Mouse (Mus musculus): ENCODE measurements around the gene Mical2. TPM values are rescaled to one million over a fixed set of nuclear protein-coding genes. Genes with fewer than 3 reads are reported as not detected.

Gene Mical2
- polyA plus RNA-seq, 1 experiment, result 20.7 TPM

- H3K4me3 ChIP-seq (ENCODE audit: low read depth, low read length), result no peak overlapping the region
- no peaks in the 10 kb centered on the region for H3K27me3 ChIP-seq (ENCODE audit: control insufficient read depth, insufficient read depth, low read length)
- H3K27ac ChIP-seq (ENCODE audit: insufficient read depth, low read depth, low read length), result no peak overlapping the region
- TF ChIP-seq CTCF (IDR thresholded peaks at IDR 0.05; ENCODE audit: extremely low read depth, insufficient read length, insufficient replicate concordance, low read depth, low read length), result no peak
- TF ChIP-seq POLR2A (IDR thresholded peaks at IDR 0.05; ENCODE audit: low read depth, low read length), result no peak
- peaks cover 7% of the 10 kb centered on the region; the same call in 1 of the 2 replicates for H3K36me3 ChIP-seq (ENCODE audit: control insufficient read depth, insufficient read depth, low read length)
- peaks cover 35% of the 10 kb centered on the region for H3K4me1 ChIP-seq (ENCODE audit: control insufficient read depth, insufficient read depth, insufficient read length, low read length)
- WGBS, result 85% methylated on average over 8 of the region's 8 CpGs
Observed at GRCm38 (mm10) chr7:112241211-112241944, 15.7 kb downstream of the Mical2 start.

- H3K36me3 ChIP-seq (ENCODE audit: control insufficient read depth, insufficient read depth, low read length), result peaks cover 2% of the 10 kb centered on the region; the same call in 1 of the 2 replicates
- 88% methylated on average over 3 of the region's 3 CpGs for WGBS
- no peak overlapping the region for H3K27ac ChIP-seq (ENCODE audit: insufficient read depth, low read depth, low read length)
- no peaks in the 10 kb centered on the region for H3K27me3 ChIP-seq (ENCODE audit: control insufficient read depth, insufficient read depth, low read length)
- peaks cover 40% of the 10 kb centered on the region for H3K4me1 ChIP-seq (ENCODE audit: control insufficient read depth, insufficient read depth, insufficient read length, low read length)
- no peak for TF ChIP-seq POLR2A (IDR thresholded peaks at IDR 0.05; ENCODE audit: low read depth, low read length)
- TF ChIP-seq CTCF (IDR thresholded peaks at IDR 0.05; ENCODE audit: extremely low read depth, insufficient read length, insufficient replicate concordance, low read depth, low read length), result no peak
- no peak overlapping the region for H3K4me3 ChIP-seq (ENCODE audit: low read depth, low read length)
Observed at GRCm38 (mm10) chr7:112241945-112242329, 16.3 kb downstream of the Mical2 start.

- H3K27me3 ChIP-seq (ENCODE audit: control insufficient read depth, insufficient read depth, low read length), result no peaks in the 10 kb centered on the region
- no peaks in the 10 kb centered on the region for H3K36me3 ChIP-seq (ENCODE audit: control insufficient read depth, insufficient read depth, low read length)
- 89% methylated on average over 6 of the region's 6 CpGs for WGBS
- no peak for TF ChIP-seq CTCF (IDR thresholded peaks at IDR 0.05; ENCODE audit: extremely low read depth, insufficient read length, insufficient replicate concordance, low read depth, low read length)
- no peak for TF ChIP-seq POLR2A (IDR thresholded peaks at IDR 0.05; ENCODE audit: low read depth, low read length)
- H3K4me1 ChIP-seq (ENCODE audit: control insufficient read depth, insufficient read depth, insufficient read length, low read length), result peaks cover 45% of the 10 kb centered on the region
- H3K4me3 ChIP-seq (ENCODE audit: low read depth, low read length), result no peak overlapping the region
- no peak overlapping the region for H3K27ac ChIP-seq (ENCODE audit: insufficient read depth, low read depth, low read length)
Observed at GRCm38 (mm10) chr7:112242587-112242986, 16.9 kb downstream of the Mical2 start.

DNA sequence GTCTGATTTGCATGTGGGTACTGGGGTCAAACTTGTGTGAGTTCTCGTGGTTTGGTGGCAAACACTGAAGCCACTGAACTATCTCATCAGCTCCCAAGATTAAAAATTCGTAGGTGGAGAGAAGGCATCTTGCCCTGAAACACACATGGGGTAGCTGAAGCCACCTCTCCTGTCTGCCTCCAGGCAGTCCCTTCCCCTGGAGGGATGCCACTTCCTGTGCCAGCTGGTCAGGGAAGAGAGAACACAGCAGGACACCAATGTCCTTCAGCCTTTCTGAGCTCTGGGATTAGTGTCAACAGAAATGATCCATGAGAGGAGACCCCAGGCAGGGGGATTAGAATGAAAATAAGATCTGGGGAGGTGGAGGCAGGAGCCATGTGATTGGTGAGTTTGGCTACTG, 18.4 kb downstream of the Mical2 start:
- Histone ChIP-seq H3K27ac (ENCODE audit: insufficient read depth, low read depth, low read length) (no peak overlapping the region), H3K27me3 (ENCODE audit: control insufficient read depth, insufficient read depth, low read length) (no peaks in the 10 kb centered on the region), H3K4me1 (ENCODE audit: control insufficient read depth, insufficient read depth, insufficient read length, low read length) (peaks cover 31% of the 10 kb centered on the region; the same call in 1 of the 2 replicates), H3K4me3 (ENCODE audit: low read depth, low read length) (no peak overlapping the region), H3K36me3 (ENCODE audit: control insufficient read depth, insufficient read depth, low read length) (0 out of 2 replicates have a peak, but pooled peaks cover 1% of the 10 kb centered on the region)
- 88% methylated on average over 2 of the region's 2 CpGs for WGBS
- no peak for TF ChIP-seq CTCF (IDR thresholded peaks at IDR 0.05; ENCODE audit: extremely low read depth, insufficient read length, insufficient replicate concordance, low read depth, low read length)
- TF ChIP-seq POLR2A (IDR thresholded peaks at IDR 0.05; ENCODE audit: low read depth, low read length), result no peak

DNA sequence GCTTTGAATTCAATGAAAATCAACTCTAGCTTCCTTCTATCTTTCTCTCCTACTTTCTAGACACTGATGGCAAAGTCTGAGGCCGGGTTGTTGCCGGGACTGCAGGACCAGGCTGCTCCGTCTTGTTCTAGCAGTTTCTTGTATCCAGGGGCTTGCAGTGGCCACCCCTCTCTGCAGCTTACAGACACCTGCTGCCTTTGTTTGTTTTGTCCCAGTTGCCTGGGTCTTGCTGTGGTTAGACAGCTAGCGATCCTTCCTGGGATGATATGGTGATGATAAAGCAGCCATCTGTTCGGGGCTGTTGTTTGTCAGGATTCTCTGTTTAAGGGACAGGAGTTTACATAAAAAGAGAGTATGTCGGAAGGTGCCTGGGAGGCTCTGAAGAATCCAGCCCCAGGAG, 19.0 kb downstream of the Mical2 start:
- H3K27ac ChIP-seq (ENCODE audit: insufficient read depth, low read depth, low read length), result no peak overlapping the region
- 59% methylated on average over 6 of the region's 6 CpGs for WGBS
- TF ChIP-seq CTCF (IDR thresholded peaks at IDR 0.05; ENCODE audit: extremely low read depth, insufficient read length, insufficient replicate concordance, low read depth, low read length) (no peak), POLR2A (IDR thresholded peaks at IDR 0.05; ENCODE audit: low read depth, low read length) (no peak)
- no peaks in the 10 kb centered on the region for H3K27me3 ChIP-seq (ENCODE audit: control insufficient read depth, insufficient read depth, low read length)
- peaks cover 28% of the 10 kb centered on the region; the same call in 1 of the 2 replicates for H3K4me1 ChIP-seq (ENCODE audit: control insufficient read depth, insufficient read depth, insufficient read length, low read length)
- H3K4me3 ChIP-seq (ENCODE audit: low read depth, low read length), result no peak overlapping the region
- H3K36me3 ChIP-seq (ENCODE audit: control insufficient read depth, insufficient read depth, low read length), result 0 out of 2 replicates have a peak, but pooled peaks cover 1% of the 10 kb centered on the region

- TF ChIP-seq POLR2A (IDR thresholded peaks at IDR 0.05; ENCODE audit: low read depth, low read length) (no peak), CTCF (IDR thresholded peaks at IDR 0.05; ENCODE audit: extremely low read depth, insufficient read length, insufficient replicate concordance, low read depth, low read length) (no peak)
- 45% methylated on average over 4 of the region's 4 CpGs for whole genome bisulfite sequencing
- Histone ChIP-seq H3K4me3 (ENCODE audit: low read depth, low read length) (no peak overlapping the region), H3K27me3 (ENCODE audit: control insufficient read depth, insufficient read depth, low read length) (no peaks in the 10 kb centered on the region), H3K36me3 (ENCODE audit: control insufficient read depth, insufficient read depth, low read length) (0 out of 2 replicates have a peak, but pooled peaks cover 1% of the 10 kb centered on the region), H3K4me1 (ENCODE audit: control insufficient read depth, insufficient read depth, insufficient read length, low read length) (peaks cover 23% of the 10 kb centered on the region; the same call in 1 of the 2 replicates), H3K27ac (ENCODE audit: insufficient read depth, low read depth, low read length) (no peak overlapping the region; the same call in 1 of the 2 replicates)
Observed at GRCm38 (mm10) chr7:112245839-112246438, 20.3 kb downstream of the Mical2 start.

DNA sequence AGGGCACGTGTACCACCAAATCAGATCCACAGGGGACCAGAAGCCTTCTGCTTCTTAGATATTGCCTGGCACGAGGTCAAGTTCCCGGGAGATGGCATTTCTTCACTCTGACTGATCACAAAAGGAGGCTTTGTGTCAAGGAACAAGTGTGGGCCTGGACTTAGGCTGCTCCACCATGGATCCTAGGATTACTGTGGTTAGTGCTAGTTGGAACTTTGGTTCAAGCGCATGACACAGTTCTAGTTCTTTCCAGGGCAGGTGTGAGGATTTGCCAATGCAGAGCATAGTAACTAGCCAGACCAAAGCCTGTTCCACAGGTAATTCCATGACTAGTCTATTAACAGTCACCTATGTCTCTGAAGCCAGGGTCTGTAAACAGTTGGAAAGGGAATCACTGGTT, 20.8 kb downstream of the Mical2 start:
- WGBS, result 42% methylated on average over 4 of the region's 4 CpGs
- no peak overlapping the region; the same call in 1 of the 2 replicates for H3K27ac ChIP-seq (ENCODE audit: insufficient read depth, low read depth, low read length)

More for the DNA sequence above, 20.8 kb downstream of the Mical2 start:
- 0 out of 2 replicates have a peak, but pooled peaks cover 1% of the 10 kb centered on the region for H3K36me3 ChIP-seq (ENCODE audit: control insufficient read depth, insufficient read depth, low read length)
- H3K4me3 ChIP-seq (ENCODE audit: low read depth, low read length), result no peak overlapping the region
- no peaks in the 10 kb centered on the region for H3K27me3 ChIP-seq (ENCODE audit: control insufficient read depth, insufficient read depth, low read length)
- H3K4me1 ChIP-seq (ENCODE audit: control insufficient read depth, insufficient read depth, insufficient read length, low read length), result peaks cover 27% of the 10 kb centered on the region; the same call in 1 of the 2 replicates
- no peak for TF ChIP-seq POLR2A (IDR thresholded peaks at IDR 0.05; ENCODE audit: low read depth, low read length)
- no peak for TF ChIP-seq CTCF (IDR thresholded peaks at IDR 0.05; ENCODE audit: extremely low read depth, insufficient read length, insufficient replicate concordance, low read depth, low read length)
